Comparison of ENCODE assay signal across 14 mouse cellular contexts in the genomic region with DNA sequence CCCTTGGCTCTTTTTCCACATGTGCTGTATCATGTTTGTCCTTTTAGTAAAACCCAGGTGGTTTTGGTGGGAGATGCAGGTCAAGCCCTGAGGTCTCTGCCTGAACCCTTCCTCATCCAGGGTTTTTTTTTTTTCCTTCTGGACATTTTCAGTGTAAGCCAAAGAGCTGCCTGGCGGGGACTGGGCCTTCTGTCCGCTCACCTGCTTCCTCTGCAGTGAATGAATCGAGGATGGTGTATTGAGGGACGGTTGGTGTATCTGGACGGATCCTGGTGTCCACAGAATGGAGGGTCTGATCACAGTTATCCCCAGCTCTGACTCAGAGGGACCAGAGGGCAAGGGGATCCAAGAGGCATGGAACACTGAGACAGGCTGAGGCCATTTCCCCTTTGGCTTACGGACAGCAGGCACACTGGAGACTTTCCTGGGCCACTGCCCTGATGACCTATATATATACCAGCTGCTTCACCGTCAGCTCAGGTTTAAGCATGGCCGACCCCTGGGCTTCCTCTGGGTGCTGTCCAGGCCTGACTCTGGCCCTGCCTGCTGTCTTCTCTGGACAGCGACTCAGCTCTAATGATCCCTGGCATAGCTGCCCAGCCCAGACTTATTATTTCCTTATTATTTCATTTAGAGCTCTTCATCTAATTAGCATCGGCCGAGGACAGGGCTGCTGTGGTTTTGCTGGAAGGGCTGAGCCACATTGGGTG. TPM values are rescaled to one million over a fixed set of nuclear protein-coding genes. Genes with fewer than 3 reads are reported as not detected.
A peak's percentile ranks its signal among the peaks of the same experiment; 100 is the strongest.
DNase-seq lines count a peak whose midpoint lies in the region; ATAC-seq and TF ChIP-seq lines count a peak whose summit lies in the region.
"Had no signal": no experiment of that assay in that cellular context is flagged by ENCODE, and none has a peak within 500 bp of the region (broad histone marks: within the 10 kb centered on the region; RNA-seq: fewer than 3 reads in every experiment).

No protein-coding gene starts in this region.

- no peak overlapping the region for H3K4me2 ChIP-seq in hindbrain, embryonic 11.5 days (replicated peaks; ENCODE audit: low read depth, low read length)
- H3K4me2 ChIP-seq: heart, embryonic 12.5 days had no signal

- no peaks in the 10 kb centered on the region for H3K79me2 ChIP-seq in C2C12 (ENCODE audit: control insufficient read depth, insufficient read depth)

- H3K4me1 ChIP-seq in hindbrain, embryonic 10.5 days (replicated peaks): peaks cover 25% of the 10 kb centered on the region
- H3K4me1 ChIP-seq in hindbrain, embryonic 11.5 days (replicated peaks; ENCODE audit: control insufficient read depth, insufficient read depth, low read length): no peaks in the 10 kb centered on the region
- H3K4me1 ChIP-seq in embryonic fibroblast, embryonic 13.5 days (ENCODE audit: control insufficient read depth, insufficient read depth, low read length): no peaks in the 10 kb centered on the region; the same call in 1 of the 2 replicates

- no peak for DNase-seq in hindbrain, embryonic 10.5 days (ENCODE audit: low spot score)
- no peak for DNase-seq in hindbrain, embryonic 11.5 days (ENCODE audit: low spot score)
- peak; percentile 44 to 48 for DNase-seq in cerebellum, adult 18-20 months
- no peak for DNase-seq in kidney, adult 18-20 months
- no peak for DNase-seq in embryo, embryonic 10.5 days (ENCODE audit: low spot score)
- DNase-seq: forebrain, postnatal 0 days; heart, postnatal 36 days had no signal

- 81% methylated on average over 11 of the region's 11 CpGs for WGBS in hindbrain, embryonic 10.5 days
- WGBS in hindbrain, embryonic 11.5 days: 80% methylated on average over 11 of the region's 11 CpGs

- TF ChIP-seq CTCF in C2C12 (IDR thresholded peaks at IDR 0.05; ENCODE audit: control insufficient read depth, insufficient read depth, insufficient read length): no peak
- no peak for TF ChIP-seq CTCF in embryonic fibroblast, embryonic 13.5 days (IDR thresholded peaks at IDR 0.05; ENCODE audit: borderline replicate concordance, insufficient read depth, low read length)

- H3K27ac ChIP-seq in hindbrain, embryonic 10.5 days: peak overlapping the region; percentile 16; the same call in 1 of the 2 replicates
- H3K27ac ChIP-seq in hindbrain, embryonic 11.5 days (ENCODE audit: low read depth, low read length): no peak overlapping the region
- H3K27ac ChIP-seq in embryonic fibroblast, embryonic 13.5 days (ENCODE audit: insufficient read depth, low read length): peak overlapping the region; percentile 19; the same call in 1 of the 2 replicates
- H3K27ac ChIP-seq: layer of hippocampus, adult 2 months had no signal

- TF ChIP-seq POLR2A in embryonic fibroblast, embryonic 13.5 days (IDR thresholded peaks at IDR 0.05; ENCODE audit: low read depth, low read length): no peak

- H3K4me3 ChIP-seq in hindbrain, embryonic 10.5 days: no peak overlapping the region
- H3K4me3 ChIP-seq in hindbrain, embryonic 11.5 days (ENCODE audit: low read depth, low read length): no peak overlapping the region
- no peak overlapping the region for H3K4me3 ChIP-seq in C2C12 (ENCODE audit: insufficient read depth, poor library complexity, severe bottlenecking)
- no peak overlapping the region for H3K4me3 ChIP-seq in embryonic fibroblast, embryonic 13.5 days (ENCODE audit: insufficient read depth, low read length)
- H3K4me3 ChIP-seq: heart, embryonic 12.5 days; layer of hippocampus, adult 2 months had no signal

- no peaks in the 10 kb centered on the region for H3K9me3 ChIP-seq in hindbrain, embryonic 10.5 days
- H3K9me3 ChIP-seq in hindbrain, embryonic 11.5 days (ENCODE audit: control insufficient read depth, low read length): no peaks in the 10 kb centered on the region
- H3K9me3 ChIP-seq: heart, embryonic 12.5 days had no signal

- H3K9ac ChIP-seq in hindbrain, embryonic 11.5 days (ENCODE audit: low read depth, low read length): no peak overlapping the region
- H3K9ac ChIP-seq: forebrain, postnatal 0 days; heart, embryonic 12.5 days had no signal

- no peaks in the 10 kb centered on the region for H3K79me3 ChIP-seq in C2C12 (ENCODE audit: low read depth)

- peaks cover 3% of the 10 kb centered on the region for H3K27me3 ChIP-seq in hindbrain, embryonic 10.5 days (ENCODE audit: insufficient read depth, poor library complexity, severe bottlenecking)
- H3K27me3 ChIP-seq in hindbrain, embryonic 11.5 days (ENCODE audit: control insufficient read depth, insufficient read depth, low read length): no peaks in the 10 kb centered on the region
- H3K27me3 ChIP-seq in C2C12 (ENCODE audit: control insufficient read depth, insufficient read depth, insufficient read length): no peaks in the 10 kb centered on the region

- no peaks in the 10 kb centered on the region for H3K36me3 ChIP-seq in hindbrain, embryonic 10.5 days
- H3K36me3 ChIP-seq in hindbrain, embryonic 11.5 days (ENCODE audit: control insufficient read depth, insufficient read depth, low read length): no peaks in the 10 kb centered on the region
- no peaks in the 10 kb centered on the region for H3K36me3 ChIP-seq in C2C12 (ENCODE audit: control insufficient read depth, insufficient read depth)
- H3K36me3 ChIP-seq: G1E; heart, embryonic 12.5 days had no signal

- peak overlapping the region; percentile 5 for H3ac ChIP-seq in C2C12 (ENCODE audit: control insufficient read depth, insufficient read length, low read depth)

- no peak for ATAC-seq in hindbrain, embryonic 11.5 days (ENCODE audit: low FRiP score)
- ATAC-seq: forebrain, postnatal 0 days; inflammation-experienced regulatory T-cells, adult 6 months; lung, postnatal 0 days had no signal

TF ChIP-seq in C2C12, 6 proteins besides CTCF, POLR2A, EP300 and RAD21:
- TF ChIP-seq CEBPB (IDR thresholded peaks at IDR 0.05; ENCODE audit: low read depth): no peak
- TF ChIP-seq MYOD1 (IDR thresholded peaks at IDR 0.05; ENCODE audit: control insufficient read depth, insufficient read length, low read depth): peak; percentile 2
TF ChIP-seq in C2C12: peak in this region for 1.

RNA-seq across cellular contexts. Expression of a gene that starts 55.1 kb away (rescaled TPM):
- polyA plus RNA-seq in hindbrain, embryonic 10.5 days (2016; fragmentation: Nextera tagmentation; extraction: Ambion mirVana): 67.6 and 75.2 TPM in 2 replicates
- polyA plus RNA-seq in hindbrain, embryonic 11.5 days (2014; fragmentation: Nextera tagmentation; extraction: Ambion mirVana): 77.6 and 80.3 TPM in 2 replicates
- polyA plus RNA-seq in C2C12 (2012; fragmentation: generic; extraction: Trizol): 48.6 TPM
- 46.6 and 48.8 TPM in 2 replicates for polyA plus RNA-seq in embryonic fibroblast, embryonic 13.5 days (2011; ENCODE audit: insufficient read length, low read depth, missing spikeins)

Comparison
In these comparisons a context has a peak if more than half of its experiments do, and no peak if none do; other contexts are left out.
1. DNase-seq: peak in cerebellum, adult 18-20 months (2 of 2); none in hindbrain, embryonic 10.5 days (single experiment), hindbrain, embryonic 11.5 days (single experiment), kidney, adult 18-20 months (single experiment) and embryo, embryonic 10.5 days (single experiment).